In genomic region chr5:139149681-139150602, GRCm38 (mm10) we compare ENCODE assay signal across 8 mouse cellular contexts. TPM values are rescaled to one million over a fixed set of nuclear protein-coding genes. Genes with fewer than 3 reads are reported as not detected.
DNase-seq lines count a peak whose midpoint lies in the region; ATAC-seq lines count a peak whose summit lies in the region.

Prkar1b (minus strand) TSS chr5:139150001.
Dnaaf5 (plus strand) TSS chr5:139150223.

- H3K4me3 ChIP-seq in heart, embryonic 14.5 days (ENCODE audit: control insufficient read depth in 1 of 2, insufficient read depth in 1 of 2, low read depth in 1 of 2, low read length in 2 of 2): peak within 1 kb of the TSS; percentile 89 to 97
- H3K4me3 ChIP-seq in liver, embryonic 13.5 days (replicated peaks): peak within 1 kb of the TSS; percentile 88
- H3K4me3 ChIP-seq in stomach, embryonic 16.5 days (replicated peaks; ENCODE audit: low read length): peak within 1 kb of the TSS; percentile 87

- ATAC-seq in CD4-positive, CD25-positive, alpha-beta regulatory T cell, adult 4 months: peak; percentile 96
- peak; percentile 95 for ATAC-seq in heart, embryonic 14.5 days (ENCODE audit: insufficient number of reproducible peaks, insufficient read depth, low FRiP score, low read depth)
- peak; percentile 94 for ATAC-seq in liver, embryonic 13.5 days (ENCODE audit: low read depth)
- ATAC-seq in stomach, embryonic 16.5 days (ENCODE audit: insufficient read depth, low FRiP score): peak; percentile 97

- H3K27me3 ChIP-seq in heart, embryonic 14.5 days (ENCODE audit: control insufficient read depth, insufficient read depth, low read length): no peaks in the 10 kb centered on the region
- H3K27me3 ChIP-seq in liver, embryonic 13.5 days: no peaks in the 10 kb centered on the region
- no peaks in the 10 kb centered on the region for H3K27me3 ChIP-seq in stomach, embryonic 16.5 days (ENCODE audit: control insufficient read depth, insufficient read depth, low read length)

- under 1% methylated on average over 70 of the region's 87 CpGs for WGBS in heart, embryonic 14.5 days
- WGBS in liver, embryonic 13.5 days (ENCODE audit: insufficient replicate concordance): under 1% methylated on average over 76 of the region's 87 CpGs
- WGBS in stomach, embryonic 16.5 days: under 1% methylated on average over 84 of the region's 87 CpGs

- peak within 1 kb of the TSS; percentile 94 for H3K4me2 ChIP-seq in heart, embryonic 14.5 days (ENCODE audit: low read length)
- peak within 1 kb of the TSS; percentile 85 for H3K4me2 ChIP-seq in liver, embryonic 13.5 days
- peak within 1 kb of the TSS; percentile 83 for H3K4me2 ChIP-seq in stomach, embryonic 16.5 days (ENCODE audit: low read depth, low read length)

- peak within 1 kb of the TSS; percentile 84 for H3K9ac ChIP-seq in heart, embryonic 14.5 days (ENCODE audit: low read length)
- peak within 1 kb of the TSS; percentile 80 for H3K9ac ChIP-seq in liver, embryonic 13.5 days
- peak within 1 kb of the TSS; percentile 87 for H3K9ac ChIP-seq in stomach, embryonic 16.5 days (ENCODE audit: low read length)

- H3K4me1 ChIP-seq in heart, embryonic 14.5 days (ENCODE audit: control insufficient read depth in 2 of 2, insufficient read depth in 2 of 2, low read length in 2 of 2): peaks cover 4 to 19% of the 10 kb centered on the region in 2 experiments
- H3K4me1 ChIP-seq in liver, embryonic 13.5 days (replicated peaks): peaks cover 30% of the 10 kb centered on the region
- H3K4me1 ChIP-seq in stomach, embryonic 16.5 days (ENCODE audit: control insufficient read depth, insufficient read depth, low read length): peaks cover 15% of the 10 kb centered on the region

- H3K27ac ChIP-seq in heart, embryonic 14.5 days (replicated peaks in 1 of 2; ENCODE audit: control insufficient read depth in 1 of 2, insufficient read depth in 1 of 2, low read depth in 2 of 2, low read length in 2 of 2): peak within 1 kb of the TSS; percentile 57 to 62
- H3K27ac ChIP-seq in liver, embryonic 13.5 days: peak within 1 kb of the TSS; percentile 60
- H3K27ac ChIP-seq in stomach, embryonic 16.5 days (ENCODE audit: low read length): peak within 1 kb of the TSS; percentile 67

- H3K36me3 ChIP-seq in heart, embryonic 14.5 days (ENCODE audit: control insufficient read depth, insufficient read depth, low read length): peaks cover 32% of the 10 kb centered on the region
- H3K36me3 ChIP-seq in liver, embryonic 13.5 days: peaks cover 30% of the 10 kb centered on the region
- 0 out of 2 replicates have a peak, but pooled peaks cover 4% of the 10 kb centered on the region for H3K36me3 ChIP-seq in stomach, embryonic 16.5 days (ENCODE audit: control insufficient read depth, insufficient read depth, low read length)

- peak; percentile 94 for DNase-seq in c-Kit-negative CD71-positive TER-119-positive erythroid progenitor cells, embryonic 14.5 days (ENCODE audit: low read depth, low spot score)
- peak; percentile 99 for DNase-seq in fibroblast of lung, adult 2 months (ENCODE audit: low read depth)
- DNase-seq in kidney, postnatal 14 days: peak; percentile 98
- DNase-seq in liver, embryonic 13.5 days: peak; percentile 99
- peak; percentile 99 for DNase-seq in neural tube, embryonic 10.5 days (ENCODE audit: extremely low spot score, low spot score)

- H3K9me3 ChIP-seq in heart, embryonic 14.5 days (ENCODE audit: control insufficient read depth, low read length): no peaks in the 10 kb centered on the region
- H3K9me3 ChIP-seq in liver, embryonic 13.5 days (replicated peaks): no peaks in the 10 kb centered on the region
- H3K9me3 ChIP-seq in stomach, embryonic 16.5 days (replicated peaks; ENCODE audit: control insufficient read depth, low read length): no peaks in the 10 kb centered on the region

RNA-seq across cellular contexts. Expression of gene Prkar1b, which starts in this region (rescaled TPM):
- 1 to 10 TPM in 1 of 2 experiments, under 1 TPM in 1; 0.98 to 3.1 TPM for polyA plus RNA-seq in CD4-positive, CD25-positive, alpha-beta regulatory T cell, adult 4 months (2017; shearing (Covaris generic))
- 9.5 and 9.9 TPM in 2 replicates for polyA plus RNA-seq in heart, embryonic 14.5 days (2014; fragmentation: Nextera tagmentation; extraction: Ambion mirVana)
- polyA plus RNA-seq in liver, embryonic 13.5 days (2015; fragmentation: Nextera tagmentation; extraction: Ambion mirVana): 2.5 and 2.6 TPM in 2 replicates
- polyA plus RNA-seq in stomach, embryonic 16.5 days (2015; fragmentation: Nextera tagmentation; extraction: Ambion mirVana): 25.2 and 25.8 TPM in 2 replicates

RNA-seq across cellular contexts. Expression of gene Dnaaf5, which starts in this region (rescaled TPM):
- polyA plus RNA-seq in CD4-positive, CD25-positive, alpha-beta regulatory T cell, adult 4 months (2017; shearing (Covaris generic)): 10 to 100 TPM in 1 of 2 experiments, 1 to 10 TPM in 1; 8.2 to 16.0 TPM
- 6.4 and 6.5 TPM in 2 replicates for polyA plus RNA-seq in heart, embryonic 14.5 days (2014; fragmentation: Nextera tagmentation; extraction: Ambion mirVana)
- 2.4 and 3.6 TPM in 2 replicates for polyA plus RNA-seq in liver, embryonic 13.5 days (2015; fragmentation: Nextera tagmentation; extraction: Ambion mirVana)
- 2.6 and 3.1 TPM in 2 replicates for polyA plus RNA-seq in stomach, embryonic 16.5 days (2015; fragmentation: Nextera tagmentation; extraction: Ambion mirVana)

Comparison
In these comparisons a context has a peak if more than half of its experiments do, and no peak if none do; other contexts are left out.
1. Peak in every context shown above with its lines: DNase-seq, ATAC-seq, H3K4me3 ChIP-seq and H3K27ac ChIP-seq.